Mouse (Mus musculus) limb, embryonic 11.5 days (tissue): Measurements from ENCODE around the gene Pnpla8. TPM values are rescaled to one million over a fixed set of nuclear protein-coding genes. Genes with fewer than 3 reads are reported as not detected.

Source experiments
- ATAC-seq: fragments of 200-750 bp; cut with Nextera tagmentation; 2 replicates; pipeline ENCODE4 v1.8.0; 2017; ENCODE audit warnings: low read depth; ENCODE audit not compliant: insufficient number of reproducible peaks, low FRiP score, low TSS enrichment
- DNase-seq: peaks from one replicate; pipeline ENCODE4 v3.0.0-alpha.2; 2015; ENCODE audit warnings: low spot score
- H3K27ac ChIP-seq: fragments of 300-500 bp; sonication (generic); replicated peaks from 2 replicates; pipeline ENCODE4 v1.5.1; 2014; ENCODE audit warnings: low read depth, mild to moderate bottlenecking, low read length
- H3K27me3 ChIP-seq: fragments of 300-500 bp; sonication (generic); 2 replicates; pipeline ENCODE4 v1.6.1; 2014; ENCODE audit warnings: mild to moderate bottlenecking, low read length, mixed read lengths; ENCODE audit not compliant: control insufficient read depth, insufficient read depth
- H3K36me3 ChIP-seq: fragments of 300-500 bp; sonication (generic); 2 replicates; pipeline ENCODE4 v1.6.1; 2014; ENCODE audit warnings: mild to moderate bottlenecking, low read length, moderate library complexity, mixed read lengths; ENCODE audit not compliant: control insufficient read depth, insufficient read depth
- H3K4me1 ChIP-seq: fragments of 300-500 bp; sonication (generic); 2 replicates; pipeline ENCODE4 v1.6.1; 2014; ENCODE audit warnings: low read length, mixed read lengths; ENCODE audit not compliant: control insufficient read depth, insufficient read depth
- H3K4me2 ChIP-seq: fragments of 300-500 bp; sonication (generic); 2 replicates; pipeline ENCODE4 v1.6.1; 2014; ENCODE audit warnings: low read depth, mild to moderate bottlenecking, moderate library complexity; ENCODE audit not compliant: severe bottlenecking
- H3K4me3 ChIP-seq: fragments of 300-500 bp; sonication (generic); 2 replicates; pipeline ENCODE4 v1.5.1; 2014; ENCODE audit warnings: low read depth, low read length
- H3K9ac ChIP-seq: fragments of 300-500 bp; sonication (generic); 2 replicates; pipeline ENCODE4 v1.6.1; 2014; ENCODE audit warnings: mild to moderate bottlenecking, low read length
- H3K9me3 ChIP-seq: fragments of 300-500 bp; sonication (generic); 2 replicates; pipeline ENCODE4 v1.6.1; 2016; ENCODE audit warnings: low read length; ENCODE audit not compliant: control insufficient read depth
- WGBS: fragments of 180-500 bp; shearing (Covaris S2); extraction: QIAGEN DNeasy Blood & Tissue Kit; methylation state at CpG from one replicate; pipeline ENCODE4 v1.1.7; 2014; 5-methylcytosine and 5-hydroxymethylcytosine counted together
- polyA plus RNA-seq: library from polyadenylated mRNA; unstranded; fragments of >200 nt; fragmentation: Nextera tagmentation; extraction: Ambion mirVana; gene quantifications from 2 replicates; pipeline ENCODE4 v1.2.1, GENCODE M21; 2014

Gene Pnpla8
- polyA plus RNA-seq, 1 experiment from 2014 or later: 55.0 TPM

GRCm38 (mm10) chr12:44327452-44327851, 106.3 kb downstream of the Pnpla8 start:
- peak; percentile 28 for DNase-seq
- H3K4me2 ChIP-seq: no peak overlapping the region
- no peak overlapping the region for H3K4me3 ChIP-seq
- no peak overlapping the region for H3K27ac ChIP-seq
- no peaks in the 10 kb centered on the region for H3K9me3 ChIP-seq
- peaks cover 21% of the 10 kb centered on the region for H3K27me3 ChIP-seq
- 32% methylated on average over 6 of the region's 6 CpGs for WGBS
- H3K9ac ChIP-seq: no peak overlapping the region
- 0 out of 2 replicates have a peak, but pooled peaks cover 4% of the 10 kb centered on the region for H3K4me1 ChIP-seq
- no peaks in the 10 kb centered on the region for H3K36me3 ChIP-seq
- ATAC-seq: no peak

GRCm38 (mm10) chr12:44328381-44329315, 107.5 kb downstream of the Pnpla8 start, which contains the start of gene Nrcam:
Gene Nrcam, plus strand, starts transcription at chr12:44328885.
- Histone ChIP-seq H3K4me3 (peak within 1 kb of the TSS; percentile 48), H3K4me1 (0 out of 2 replicates have a peak, but pooled peaks cover 4% of the 10 kb centered on the region), H3K27ac (no peak within 1 kb of the TSS), H3K9me3 (no peaks in the 10 kb centered on the region), H3K36me3 (no peaks in the 10 kb centered on the region), H3K27me3 (peaks cover 21% of the 10 kb centered on the region), H3K4me2 (peak within 1 kb of the TSS; percentile 97), H3K9ac (peak within 1 kb of the TSS; percentile 40)
- DNase-seq: peak; percentile 73
- under 1% methylated on average over 74 of the region's 74 CpGs for WGBS
- ATAC-seq: peak; percentile 74

GRCm38 (mm10) chr12:44329316-44330215, 108.4 kb downstream of the Pnpla8 start:
- Histone ChIP-seq H3K4me3 (peak overlapping the region; percentile 48), H3K9ac (peak overlapping the region; percentile 9; the same call in 1 of the 2 replicates), H3K4me2 (peak overlapping the region; percentile 97), H3K4me1 (0 out of 2 replicates have a peak, but pooled peaks cover 4% of the 10 kb centered on the region), H3K9me3 (no peaks in the 10 kb centered on the region), H3K27me3 (peaks cover 21% of the 10 kb centered on the region), H3K36me3 (no peaks in the 10 kb centered on the region), H3K27ac (no peak overlapping the region)
- peak; percentile 50 for DNase-seq
- WGBS: under 1% methylated on average over 61 of the region's 61 CpGs
- ATAC-seq: peak; percentile 55; the same call in 1 of the 2 replicates

GRCm38 (mm10) chr12:44330216-44330719, 109.1 kb downstream of the Pnpla8 start:
- WGBS: 2% methylated on average over 9 of the region's 9 CpGs
- no peak for ATAC-seq

GRCm38 (mm10) chr12:44337136-44337640, 116.0 kb downstream of the Pnpla8 start:
- WGBS: 82% methylated on average over 2 of the region's 2 CpGs
- Histone ChIP-seq H3K4me1 (no peaks in the 10 kb centered on the region), H3K27me3 (no peaks in the 10 kb centered on the region), H3K9me3 (no peaks in the 10 kb centered on the region), H3K4me3 (no peak overlapping the region), H3K36me3 (no peaks in the 10 kb centered on the region), H3K27ac (no peak overlapping the region), H3K9ac (no peak overlapping the region), H3K4me2 (no peak overlapping the region)
- no peak for DNase-seq
- no peak for ATAC-seq

More at GRCm38 (mm10) chr12:44330216-44330719, 109.1 kb downstream of the Pnpla8 start:
- H3K9me3 ChIP-seq: no peaks in the 10 kb centered on the region
- H3K9ac ChIP-seq: no peak overlapping the region
- peak overlapping the region; percentile 48 for H3K4me3 ChIP-seq
- H3K27me3 ChIP-seq: peaks cover 21% of the 10 kb centered on the region
- H3K4me1 ChIP-seq: 0 out of 2 replicates have a peak, but pooled peaks cover 4% of the 10 kb centered on the region
- DNase-seq: peak; percentile 29
- H3K27ac ChIP-seq: no peak overlapping the region
- no peaks in the 10 kb centered on the region for H3K36me3 ChIP-seq
- peak overlapping the region; percentile 97 for H3K4me2 ChIP-seq

GRCm38 (mm10) chr12:44338195-44338622, 117.0 kb downstream of the Pnpla8 start:
- no peak for ATAC-seq
- no peak overlapping the region for H3K27ac ChIP-seq
- DNase-seq: peak; percentile 49

GRCm38 (mm10) chr12:44344075-44344474, 122.9 kb downstream of the Pnpla8 start:
- no peak for ATAC-seq
- 61% methylated on average over 6 of the region's 6 CpGs for WGBS
- no peak overlapping the region for H3K9ac ChIP-seq
- H3K27me3 ChIP-seq: no peaks in the 10 kb centered on the region
- no peaks in the 10 kb centered on the region for H3K36me3 ChIP-seq
- no peak for DNase-seq
- H3K4me2 ChIP-seq: no peak overlapping the region
- no peak overlapping the region for H3K27ac ChIP-seq
- no peaks in the 10 kb centered on the region for H3K9me3 ChIP-seq
- no peaks in the 10 kb centered on the region for H3K4me1 ChIP-seq
- H3K4me3 ChIP-seq: no peak overlapping the region

More at GRCm38 (mm10) chr12:44338195-44338622, 117.0 kb downstream of the Pnpla8 start:
- no peak overlapping the region for H3K4me2 ChIP-seq
- H3K36me3 ChIP-seq: no peaks in the 10 kb centered on the region
- H3K4me1 ChIP-seq: no peaks in the 10 kb centered on the region
- no peaks in the 10 kb centered on the region for H3K9me3 ChIP-seq
- WGBS: 52% methylated on average over 8 of the region's 8 CpGs
- no peak overlapping the region for H3K4me3 ChIP-seq
- H3K27me3 ChIP-seq: no peaks in the 10 kb centered on the region
- no peak overlapping the region for H3K9ac ChIP-seq
